Mouse (Mus musculus) megakaryocyte, embryonic 14.5 days (primary cell): ENCODE results near the gene Slc51a. TPM values are rescaled to one million over a fixed set of nuclear protein-coding genes. Genes with fewer than 3 reads are reported as not detected.
A peak's percentile ranks its signal among the peaks of the same experiment; 100 is the strongest.
"Not testable (repeated sequence)": the region's sequence is repeated elsewhere in the genome, so short reads cannot be mapped to it uniquely, and the experiment has no call there.

Experiments used
- H3K27me3 ChIP-seq: replicated peaks from 2 replicates; pipeline ENCODE3; 2012; ENCODE audit warnings: inconsistent platforms
- H3K36me3 ChIP-seq: replicated peaks from 2 replicates; pipeline ENCODE3; 2012; ENCODE audit warnings: low read length, inconsistent platforms, mixed read lengths
- H3K4me1 ChIP-seq: 2 replicates; pipeline ENCODE4 v1.6.1; 2012; ENCODE audit warnings: inconsistent platforms
- H3K4me3 ChIP-seq: replicated peaks from 2 replicates; pipeline ENCODE3; 2012; ENCODE audit warnings: moderate library complexity, mild to moderate bottlenecking, inconsistent platforms
- H3K9me3 ChIP-seq: 2 replicates; pipeline ENCODE4 v1.6.1; 2012; ENCODE audit warnings: inconsistent platforms
- FLI1 ChIP-seq: IDR thresholded peaks from 2 replicates; pipeline ENCODE4 v1.6.1; 2012; ENCODE audit warnings: low read length, inconsistent platforms, mixed read lengths
- GATA1 ChIP-seq: IDR thresholded peaks from 3 replicates; pipeline ENCODE4 v1.6.1; 2012; ENCODE audit warnings: mixed read lengths, low read length, inconsistent platforms, borderline replicate concordance
- polyA plus RNA-seq: library from polyadenylated mRNA; stranded (reverse); fragments of >175 nt; gene quantifications from 2 replicates; pipeline ENCODE4 v1.2.3, GENCODE M21; 2012; ENCODE audit warnings: low replicate concordance; ENCODE audit not compliant: insufficient read depth

Slc51a gene
- polyA plus RNA-seq, 1 experiment: not detected

DNA sequence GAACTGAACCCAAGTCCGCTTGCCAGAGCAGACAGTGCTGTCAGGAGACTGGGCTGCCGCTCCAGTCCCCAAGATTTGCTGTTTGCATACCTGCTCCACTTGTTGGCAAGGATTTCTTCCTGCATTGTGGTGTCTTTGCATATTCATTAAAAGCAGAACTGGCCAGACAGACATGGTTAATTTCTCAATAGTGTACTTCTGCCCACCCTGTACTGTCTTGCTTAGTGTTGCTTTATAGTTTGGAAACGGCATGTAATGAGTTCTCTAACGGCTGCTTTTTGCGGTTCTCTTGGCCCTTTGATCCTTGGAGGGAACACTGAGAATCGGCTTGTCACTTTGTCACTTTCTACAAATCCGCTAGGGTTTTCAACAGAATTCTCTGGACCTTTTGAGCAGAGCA is 13.8 kb upstream of the Slc51a start:
- H3K9me3 ChIP-seq: no peaks in the 10 kb centered on the region
- TF ChIP-seq FLI1: no peak
- TF ChIP-seq GATA1: no peak
- peaks cover 53% of the 10 kb centered on the region for H3K4me1 ChIP-seq

DNA sequence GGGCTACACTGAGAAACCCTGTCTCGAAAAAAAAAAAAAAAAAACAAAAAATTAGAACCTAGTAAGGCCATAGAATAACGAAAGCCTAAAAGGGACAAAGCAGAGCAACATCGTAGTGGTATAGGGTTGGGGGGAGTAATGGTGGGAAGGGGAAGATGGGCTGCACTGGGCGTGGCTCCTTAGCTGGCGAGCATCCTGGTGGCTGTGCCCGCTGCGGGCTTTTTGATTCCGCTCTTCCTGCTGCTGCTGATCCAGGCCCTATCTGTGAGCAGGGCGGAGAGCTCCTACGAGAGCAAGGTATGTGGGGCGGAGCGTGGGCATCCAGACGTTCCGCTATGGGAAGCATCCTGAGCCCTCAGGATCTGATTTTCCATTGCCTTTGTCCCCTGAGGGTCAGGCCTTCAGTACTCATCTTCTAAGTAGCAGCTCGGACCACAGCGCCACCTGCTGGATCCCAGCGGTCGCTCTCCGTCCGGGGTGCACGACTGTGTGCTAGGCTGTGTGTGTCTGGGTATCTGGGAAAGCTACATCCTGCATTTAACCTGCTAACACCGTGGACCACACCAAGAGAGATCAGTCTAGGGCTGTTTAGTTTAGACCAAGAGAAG is 11.9 kb upstream of the Slc51a start:
- H3K27me3 ChIP-seq: peaks cover 18% of the 10 kb centered on the region
- TF ChIP-seq GATA1 (no peak), FLI1 (no peak)
- H3K36me3 ChIP-seq: no peaks in the 10 kb centered on the region
- peak overlapping the region; percentile 77 for H3K4me3 ChIP-seq
- peaks cover 45% of the 10 kb centered on the region for H3K4me1 ChIP-seq
- no peaks in the 10 kb centered on the region for H3K9me3 ChIP-seq

More for the DNA sequence above, 13.8 kb upstream of the Slc51a start:
- H3K36me3 ChIP-seq: no peaks in the 10 kb centered on the region
- peaks cover 26% of the 10 kb centered on the region for H3K27me3 ChIP-seq
- H3K4me3 ChIP-seq: no peak overlapping the region

DNA sequence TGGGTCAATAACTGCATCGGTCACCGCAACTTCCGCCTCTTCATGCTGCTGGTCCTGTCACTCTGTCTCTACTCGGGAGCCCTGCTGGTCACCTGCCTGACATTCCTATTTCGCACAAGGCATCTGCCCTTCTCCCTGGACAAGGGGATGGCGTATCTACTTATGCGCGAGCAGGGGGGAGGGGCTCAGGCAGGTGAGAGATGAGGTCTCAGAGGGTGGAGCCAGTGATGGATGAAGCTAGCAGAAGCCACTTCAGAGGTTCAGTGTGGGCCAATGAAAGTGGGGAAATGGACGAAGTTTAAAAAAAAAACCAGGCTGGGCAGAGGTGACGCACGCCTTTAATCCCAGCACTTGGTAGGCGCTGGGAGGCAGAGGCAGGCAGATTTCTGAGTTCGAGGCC is 11.3 kb upstream of the Slc51a start:
- Histone ChIP-seq H3K4me1 (peaks cover 40% of the 10 kb centered on the region), H3K27me3 (peaks cover 17% of the 10 kb centered on the region), H3K4me3 (peak overlapping the region; percentile 14), H3K9me3 (no peaks in the 10 kb centered on the region), H3K36me3 (no peaks in the 10 kb centered on the region)
- TF ChIP-seq GATA1 (no peak), FLI1 (no peak)

DNA sequence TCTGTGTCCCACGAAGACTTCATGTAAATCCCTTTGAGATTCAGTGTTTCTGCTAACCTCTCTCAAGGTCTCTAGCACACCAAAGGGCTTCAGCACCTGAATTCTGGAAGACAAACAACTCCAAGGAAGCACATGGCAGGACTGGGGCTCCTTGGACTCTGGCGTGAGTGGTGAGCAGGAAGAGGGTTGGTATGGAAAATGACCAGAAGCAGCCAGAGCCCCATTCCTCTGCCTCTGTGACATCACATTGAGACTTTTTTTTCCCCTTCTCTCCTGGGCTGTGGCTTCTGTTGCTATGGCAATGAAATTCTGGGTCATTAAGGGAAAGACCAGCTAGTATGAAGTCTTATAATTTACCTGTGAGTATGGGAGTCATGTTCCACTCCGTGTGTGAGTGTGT is 8.3 kb upstream of the Slc51a start, which contains the start of gene Zdhhc19:
TSS of gene Zdhhc19 (plus strand) at position 301 of the 400 bp plus-strand sequence.
- Histone ChIP-seq H3K4me1 (peaks cover 26% of the 10 kb centered on the region), H3K36me3 (no peaks in the 10 kb centered on the region), H3K9me3 (no peaks in the 10 kb centered on the region), H3K27me3 (peaks cover 16% of the 10 kb centered on the region), H3K4me3 (no peak within 1 kb of the TSS)
- TF ChIP-seq FLI1: no peak
- no peak for TF ChIP-seq GATA1

DNA sequence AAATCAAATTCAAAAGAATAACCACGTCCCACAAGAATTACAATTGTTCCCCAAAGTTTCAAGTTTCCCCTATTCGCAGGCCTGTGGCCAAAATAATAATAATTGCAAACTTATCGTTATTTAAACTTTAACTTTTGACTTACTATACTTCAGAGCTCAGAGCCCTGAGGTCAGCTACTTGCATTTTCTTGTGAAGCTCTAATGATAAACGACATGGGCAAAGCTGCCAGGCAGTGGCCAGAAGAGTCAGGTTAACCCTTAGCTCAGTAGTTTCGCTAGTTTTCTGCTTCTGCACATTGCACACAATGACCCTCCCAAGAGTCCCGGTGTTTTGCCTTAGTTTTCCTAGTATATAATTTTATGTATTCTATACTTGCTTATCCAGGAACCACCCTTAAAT is 6.7 kb upstream of the Slc51a start:
- H3K9me3 ChIP-seq, H3K36me3 ChIP-seq, H3K4me3 ChIP-seq: not testable (repeated sequence)
- Histone ChIP-seq H3K4me1 (peaks cover 18% of the 10 kb centered on the region), H3K27me3 (peaks cover 15% of the 10 kb centered on the region)

DNA sequence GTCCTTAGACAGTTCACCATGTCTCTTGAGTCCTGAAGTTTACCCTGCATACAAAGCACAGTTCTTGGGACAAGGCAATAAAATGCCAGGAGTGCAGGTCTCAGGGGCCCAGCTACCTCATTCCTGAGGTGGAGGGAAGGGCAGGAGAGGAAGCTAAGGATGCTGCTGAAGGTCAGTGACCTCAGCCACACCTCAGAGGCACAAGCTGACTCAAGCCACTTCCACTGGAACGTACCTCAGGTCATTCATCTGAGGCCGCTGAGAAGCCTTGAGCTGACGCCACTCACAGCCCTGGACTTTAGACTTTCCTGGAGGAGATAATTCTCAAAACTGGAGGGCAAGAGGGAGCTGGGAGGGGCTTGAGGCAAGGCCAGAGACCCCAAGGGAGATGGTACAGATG is 1.3 kb upstream of the Slc51a start:
- no peak for TF ChIP-seq FLI1
- TF ChIP-seq GATA1: no peak
- no peaks in the 10 kb centered on the region for H3K9me3 ChIP-seq
- no peak overlapping the region for H3K4me3 ChIP-seq
- peaks cover 37% of the 10 kb centered on the region for H3K4me1 ChIP-seq
- peaks cover 8% of the 10 kb centered on the region for H3K27me3 ChIP-seq
- H3K36me3 ChIP-seq: no peaks in the 10 kb centered on the region

DNA sequence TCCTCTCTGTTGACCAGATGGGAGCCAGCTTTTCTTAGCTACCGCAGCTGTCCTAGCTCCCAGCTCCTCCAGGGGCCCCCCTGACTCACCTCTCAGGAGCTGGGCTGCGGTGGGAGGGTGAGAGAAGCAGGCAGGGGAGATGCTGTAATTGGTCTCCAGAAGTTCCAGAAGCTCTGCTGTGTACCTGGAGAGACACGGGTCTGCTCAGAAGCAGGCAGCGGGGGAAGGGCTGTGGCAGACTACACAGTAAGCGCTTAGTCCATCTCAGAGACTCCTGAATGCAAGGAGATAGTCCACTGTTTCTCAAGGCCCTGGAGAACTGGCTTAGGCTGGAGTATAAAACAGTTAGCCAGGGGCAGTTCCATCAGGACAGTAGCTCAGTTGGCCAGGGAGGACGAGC is 1.6 kb downstream of the Slc51a start:
- Histone ChIP-seq H3K4me3 (no peak overlapping the region), H3K36me3 (no peaks in the 10 kb centered on the region), H3K4me1 (peaks cover 43% of the 10 kb centered on the region), H3K9me3 (no peaks in the 10 kb centered on the region), H3K27me3 (peaks cover 10% of the 10 kb centered on the region)
- TF ChIP-seq FLI1: no peak
- no peak for TF ChIP-seq GATA1

DNA sequence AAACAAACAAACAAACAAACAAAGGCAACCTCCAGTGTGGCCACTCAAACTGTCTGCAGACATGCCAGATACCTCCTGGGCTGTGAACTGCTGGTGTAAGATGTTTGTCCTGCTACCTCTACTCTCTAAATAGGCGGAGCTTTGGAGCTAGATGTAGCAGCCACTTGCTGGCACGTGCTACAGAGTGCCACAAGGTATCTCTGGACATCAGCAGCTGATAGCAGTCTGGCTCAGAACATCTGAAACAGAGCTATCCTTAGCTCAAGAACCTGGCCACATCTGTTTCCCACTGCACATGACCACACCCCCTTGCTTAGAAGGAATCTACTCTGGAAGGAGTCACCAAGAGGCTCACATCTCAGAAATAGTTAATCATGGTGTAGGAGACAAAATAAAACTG is 2.5 kb downstream of the Slc51a start:
- TF ChIP-seq FLI1 (no peak), GATA1 (no peak)
- Histone ChIP-seq H3K27me3 (peaks cover 10% of the 10 kb centered on the region), H3K4me3 (no peak overlapping the region)

DNA sequence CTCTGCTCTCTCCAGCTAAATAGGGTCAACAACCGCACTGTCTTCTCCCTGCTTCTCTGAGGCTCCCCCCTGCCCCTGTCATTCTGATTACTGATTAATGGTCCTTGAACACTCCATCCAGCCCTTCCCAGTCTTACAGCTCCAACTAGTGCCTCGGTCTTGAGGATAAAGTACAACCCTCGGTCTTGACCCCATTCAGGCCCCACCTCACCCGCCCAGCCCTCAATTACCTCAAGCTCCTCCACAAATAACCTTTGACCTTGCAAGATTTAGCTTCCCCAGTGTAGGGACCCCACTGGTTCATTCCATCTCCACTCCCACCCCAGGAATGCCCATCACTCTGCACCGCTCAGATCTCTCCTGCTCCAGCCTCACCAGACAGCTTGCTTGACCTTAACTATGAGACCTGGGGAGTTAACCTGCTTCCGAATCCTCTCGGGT is 3.2 kb downstream of the Slc51a start:
- Histone ChIP-seq H3K27me3 (peaks cover 10% of the 10 kb centered on the region), H3K4me3 (no peak overlapping the region), H3K4me1 (peaks cover 43% of the 10 kb centered on the region), H3K36me3 (no peaks in the 10 kb centered on the region), H3K9me3 (no peaks in the 10 kb centered on the region)
- no peak for TF ChIP-seq FLI1
- no peak for TF ChIP-seq GATA1

More for the DNA sequence above, 2.5 kb downstream of the Slc51a start:
- Histone ChIP-seq H3K9me3 (no peaks in the 10 kb centered on the region), H3K4me1 (peaks cover 43% of the 10 kb centered on the region), H3K36me3 (no peaks in the 10 kb centered on the region)

DNA sequence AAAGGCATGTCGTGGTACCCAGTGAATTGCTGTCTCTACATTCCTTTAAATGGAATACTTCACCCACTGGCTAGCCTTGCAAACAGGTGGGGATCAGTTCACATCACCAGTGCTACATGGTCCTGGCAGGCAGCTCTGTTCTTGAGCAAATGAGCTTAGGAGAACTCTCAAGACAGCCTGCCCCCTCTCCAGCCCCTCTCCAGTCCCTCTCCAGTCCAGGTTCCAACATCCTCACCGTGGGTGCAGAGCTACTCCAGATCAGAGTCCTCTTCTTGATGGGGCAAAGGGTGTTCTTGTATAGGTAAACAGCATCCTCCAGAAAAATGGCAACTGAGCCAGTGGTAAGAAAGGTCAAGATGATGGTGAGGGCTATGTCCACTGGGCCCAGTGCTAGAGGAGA is 8.3 kb downstream of the Slc51a start:
- Histone ChIP-seq H3K27me3 (peaks cover 7% of the 10 kb centered on the region), H3K9me3 (no peaks in the 10 kb centered on the region), H3K4me1 (peaks cover 34% of the 10 kb centered on the region), H3K36me3 (peaks cover 15% of the 10 kb centered on the region), H3K4me3 (no peak overlapping the region)
- TF ChIP-seq GATA1 (no peak), FLI1 (no peak)

DNA sequence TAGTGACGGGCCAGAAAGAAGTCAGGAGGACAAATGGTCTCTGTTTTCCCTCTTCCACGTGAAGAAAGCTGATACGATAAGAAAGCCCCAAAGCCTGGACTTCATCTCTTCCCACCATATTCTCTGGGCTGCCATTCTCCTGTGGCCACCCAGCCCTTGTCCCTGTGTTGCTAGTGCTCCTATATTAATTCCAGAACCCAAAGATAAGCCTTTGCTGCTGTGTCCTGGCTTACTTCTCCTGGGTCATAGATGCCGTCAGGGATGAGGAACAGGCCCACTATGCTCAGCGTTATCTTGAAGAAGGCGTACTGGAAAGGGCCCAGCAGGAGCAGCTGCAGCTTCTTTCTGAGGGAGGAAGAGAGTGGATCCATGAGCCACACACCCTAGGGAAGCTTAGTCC is 10.4 kb downstream of the Slc51a start:
- H3K4me3 ChIP-seq: no peak overlapping the region
- H3K9me3 ChIP-seq: no peaks in the 10 kb centered on the region
- peaks cover 37% of the 10 kb centered on the region for H3K4me1 ChIP-seq
- H3K36me3 ChIP-seq: peaks cover 35% of the 10 kb centered on the region
- H3K27me3 ChIP-seq: peaks cover 3% of the 10 kb centered on the region
- TF ChIP-seq GATA1 (no peak), FLI1 (no peak)
